Mouse (Mus musculus): ENCODE data around the gene Nanos3.

Gene Nanos3

DNA sequence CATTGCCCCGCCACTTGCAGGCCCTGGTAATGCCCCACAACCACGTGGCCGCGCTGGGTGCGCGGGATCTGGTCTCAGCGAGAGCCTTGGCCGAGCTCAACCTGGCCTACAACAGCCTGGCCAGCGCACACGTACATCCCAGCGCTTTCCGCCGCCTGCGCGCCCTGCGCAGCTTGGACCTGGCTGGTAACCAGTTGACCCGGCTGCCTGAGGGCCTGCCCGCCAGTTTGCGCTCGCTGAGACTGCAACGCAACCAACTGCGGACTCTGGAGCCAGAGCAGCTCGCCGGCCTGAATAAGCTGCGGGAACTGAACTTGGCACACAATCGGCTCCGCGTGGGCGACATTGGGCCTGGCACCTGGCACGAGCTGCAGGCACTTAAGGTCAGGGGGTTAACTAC, 54.2 kb downstream of the Nanos3 start:
- DNase-seq (ENCODE audit: low read depth in 2 of 2, low spot score in 2 of 2), result no peak

DNA sequence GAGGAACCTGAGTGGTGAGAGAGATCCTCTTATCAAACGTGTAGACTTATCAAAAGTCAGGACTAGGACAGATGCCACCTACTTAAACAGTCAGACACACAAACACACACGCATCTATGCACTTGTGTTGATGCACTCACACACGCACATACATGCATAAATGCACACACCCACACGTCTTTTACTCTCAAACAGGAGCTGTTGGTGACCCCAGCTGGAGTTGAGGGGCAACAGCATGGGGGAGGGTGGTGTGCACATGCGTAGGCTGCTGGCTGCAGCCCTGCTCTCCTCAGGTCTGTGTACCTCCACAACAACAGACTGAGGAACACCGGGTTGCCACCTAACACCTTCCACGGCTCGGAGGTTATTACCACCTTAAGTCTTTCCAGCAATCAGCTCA, 56.7 kb downstream of the Nanos3 start:
- DNase-seq (ENCODE audit: low read depth in 2 of 2, low spot score in 2 of 2), result peak in 1 of 2 experiments; percentile 58

DNA sequence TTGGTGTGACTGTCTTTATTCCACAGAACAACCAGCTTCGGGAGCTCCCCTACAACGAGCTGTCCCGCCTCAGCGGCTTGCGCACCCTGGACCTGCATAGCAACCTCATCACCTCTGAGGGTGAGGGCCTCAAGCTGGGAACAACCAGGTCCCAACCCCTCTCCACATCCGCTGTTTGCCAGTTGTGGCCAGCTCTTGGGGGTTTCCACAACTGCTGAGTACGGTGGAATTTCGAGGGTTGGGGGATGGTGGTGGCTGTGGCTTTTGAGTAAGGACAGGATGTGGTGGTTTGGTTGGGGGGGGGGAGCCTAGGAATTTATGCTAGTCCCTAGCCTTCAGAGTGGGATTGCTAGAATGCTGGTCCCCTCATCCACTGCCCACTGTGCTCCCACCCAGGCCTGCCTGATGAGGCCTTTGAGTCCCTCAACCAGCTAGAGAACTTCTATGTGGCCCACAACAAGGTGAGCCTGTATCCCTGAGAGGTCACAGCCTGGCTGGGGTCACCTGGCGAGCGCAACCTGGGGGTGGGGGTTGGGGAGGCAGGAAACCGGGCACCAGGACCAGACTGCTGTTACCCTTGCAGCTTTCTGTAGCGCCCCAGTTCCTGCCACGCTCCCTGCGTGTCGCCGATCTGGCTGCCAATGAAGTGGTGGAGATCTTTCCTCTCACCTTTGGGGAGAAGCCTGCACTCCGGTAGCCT, 57.7 kb downstream of the Nanos3 start:
- peak; percentile 77 to 80 for DNase-seq (ENCODE audit: low read depth in 2 of 2, low spot score in 2 of 2)

DNA sequence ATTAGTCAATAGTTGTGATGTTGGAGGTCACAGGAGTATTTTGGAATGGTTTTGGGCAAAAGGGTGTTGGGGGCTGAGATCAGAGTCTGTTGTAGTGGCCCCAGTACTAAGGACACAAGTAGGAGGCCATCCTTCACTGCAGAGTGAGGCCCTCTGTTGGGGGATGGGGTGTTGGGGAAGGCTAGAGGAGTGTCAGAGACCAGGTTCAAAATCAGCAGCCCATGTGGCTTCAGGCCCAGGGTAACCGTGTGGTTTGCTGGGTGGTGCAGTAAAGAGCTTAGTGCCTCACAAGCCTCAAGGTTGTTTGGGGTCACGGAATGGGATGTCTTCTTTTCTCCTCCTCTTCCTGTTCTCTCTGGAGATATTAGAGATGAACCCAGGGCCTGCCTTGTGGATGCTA, 58.3 kb downstream of the Nanos3 start:
- no peak for DNase-seq (ENCODE audit: low read depth in 2 of 2, low spot score in 2 of 2)

DNA sequence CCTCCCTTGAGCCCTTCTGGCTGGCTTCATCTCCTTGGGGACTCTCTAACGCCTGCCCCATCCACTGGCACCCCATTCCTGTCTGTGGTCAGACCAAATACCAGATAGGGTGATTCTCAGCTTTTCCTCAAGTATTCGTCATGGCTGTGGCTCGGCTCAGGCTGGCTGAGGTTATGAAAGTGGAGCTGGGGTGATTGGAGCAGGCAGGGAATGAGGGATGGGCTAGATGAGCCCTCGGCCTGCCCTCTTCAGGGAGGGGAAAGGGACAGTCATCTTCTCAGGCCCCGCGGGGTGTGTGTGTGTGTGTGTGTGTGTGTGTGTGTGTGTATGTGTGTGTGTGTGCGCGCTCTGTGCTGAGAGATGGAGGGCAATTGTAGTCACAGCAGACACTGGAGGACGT, 59.4 kb downstream of the Nanos3 start, which contains the start of gene Podnl1:
Gene Podnl1, plus strand, starts transcription at position 334 of the 400 bp plus-strand sequence.
- no peak for DNase-seq (ENCODE audit: low read depth in 2 of 2, low spot score in 2 of 2)

Measured in CD8-positive naive resting alpha-beta T cell, adult 2 months (primary cell).